Mouse (Mus musculus) embryonic facial prominence, embryonic 11.5 days (tissue): ENCODE data around the gene Ppp2r1a. TPM values are rescaled to one million over a fixed set of nuclear protein-coding genes. Genes with fewer than 3 reads are reported as not detected.

ENCODE experiments used
- ATAC-seq: fragments of 200-750 bp; cut with Nextera tagmentation; replicated peaks from 2 replicates; pipeline ENCODE4 v1.8.0; 2017; ENCODE audit warnings: low read depth; ENCODE audit not compliant: insufficient number of reproducible peaks, low FRiP score, low TSS enrichment
- DNase-seq: peaks from one replicate; pipeline ENCODE4 v3.0.0-alpha.2; 2015; ENCODE audit warnings: low spot score
- H3K27ac ChIP-seq: fragments of 300-500 bp; sonication (generic); replicated peaks from 2 replicates; pipeline ENCODE4 v1.5.1; 2014; ENCODE audit warnings: mild to moderate bottlenecking, low read depth, low read length, control low read depth
- H3K27me3 ChIP-seq: fragments of 300-500 bp; sonication (generic); 2 replicates; pipeline ENCODE4 v1.6.1; 2014; ENCODE audit warnings: mild to moderate bottlenecking, low read length, moderate library complexity, mixed read lengths; ENCODE audit not compliant: control insufficient read depth, insufficient read depth
- H3K36me3 ChIP-seq: fragments of 300-500 bp; sonication (generic); replicated peaks from 2 replicates; pipeline ENCODE4 v1.6.1; 2014; ENCODE audit warnings: low read depth, mild to moderate bottlenecking, low read length, moderate library complexity, mixed read lengths; ENCODE audit not compliant: control insufficient read depth, insufficient read depth
- H3K4me1 ChIP-seq: fragments of 300-500 bp; sonication (generic); 2 replicates; pipeline ENCODE4 v1.6.1; 2014; ENCODE audit warnings: low read length, mixed read lengths; ENCODE audit not compliant: control insufficient read depth, insufficient read depth
- H3K4me2 ChIP-seq: fragments of 300-500 bp; sonication (generic); 2 replicates; pipeline ENCODE4 v1.6.1; 2014; ENCODE audit warnings: low read depth, mild to moderate bottlenecking, control low read depth, low read length, moderate library complexity
- H3K4me3 ChIP-seq: fragments of 300-500 bp; sonication (generic); 2 replicates; pipeline ENCODE4 v1.5.1; 2014; ENCODE audit warnings: low read depth, low read length, control low read depth
- H3K9ac ChIP-seq: fragments of 300-500 bp; sonication (generic); replicated peaks from 2 replicates; pipeline ENCODE4 v1.6.1; 2014; ENCODE audit warnings: mild to moderate bottlenecking, control low read depth, low read length
- H3K9me3 ChIP-seq: fragments of 300-500 bp; sonication (generic); replicated peaks from 2 replicates; pipeline ENCODE4 v1.6.1; 2016; ENCODE audit warnings: mild to moderate bottlenecking, low read length, inconsistent platforms, mixed read lengths; ENCODE audit not compliant: control insufficient read depth
- WGBS: fragments of 180-500 bp; shearing (Covaris S2); extraction: QIAGEN DNeasy Blood & Tissue Kit; methylation state at CpG from one replicate; pipeline ENCODE4 v1.1.7; 2014; 5-methylcytosine and 5-hydroxymethylcytosine counted together
- polyA plus RNA-seq: library from polyadenylated mRNA; unstranded; fragments of >200 nt; fragmentation: Nextera tagmentation; extraction: Ambion mirVana; gene quantifications from 2 replicates; pipeline ENCODE4 v1.2.1, GENCODE M21; 2014

Gene Ppp2r1a
- 441 and 476 TPM in 2 replicates for polyA plus RNA-seq

- H3K4me1 ChIP-seq, result no peaks in the 10 kb centered on the region
- under 1% methylated on average over 69 of the region's 69 CpGs for WGBS
- peak within 1 kb of the TSS; percentile 45 for H3K9ac ChIP-seq
- ATAC-seq (peak; percentile 99), DNase-seq (peak; percentile 99)
- no peaks in the 10 kb centered on the region for H3K9me3 ChIP-seq
- peak within 1 kb of the TSS; percentile 89 for H3K27ac ChIP-seq
- H3K36me3 ChIP-seq, result no peaks in the 10 kb centered on the region
- no peaks in the 10 kb centered on the region for H3K27me3 ChIP-seq
- peak within 1 kb of the TSS; percentile 65 for H3K4me2 ChIP-seq
- peak within 1 kb of the TSS; percentile 37 for H3K4me3 ChIP-seq
Measured at GRCm38 (mm10) chr17:20944985-20945891, at the start of gene Ppp2r1a. Gene Ppp2r1a (plus strand): TSS chr17:20945311.

GRCm38 (mm10) chr17:20904991-20905390 is 40.1 kb upstream of the Ppp2r1a start, which contains the start of gene Vmn1r231:
Gene Vmn1r231 (minus strand): TSS chr17:20905091.
- Histone ChIP-seq H3K4me2 (no peak within 1 kb of the TSS), H3K4me3 (no peak within 1 kb of the TSS), H3K9ac (no peak within 1 kb of the TSS), H3K9me3 (no peaks in the 10 kb centered on the region), H3K4me1 (no peaks in the 10 kb centered on the region), H3K27me3 (no peaks in the 10 kb centered on the region), H3K27ac (no peak within 1 kb of the TSS), H3K36me3 (no peaks in the 10 kb centered on the region)
- 61% methylated on average over 2 of the region's 2 CpGs for WGBS
- DNase-seq (no peak), ATAC-seq (no peak)

GRCm38 (mm10) chr17:20919614-20920013 is 25.5 kb upstream of the Ppp2r1a start, which contains the start of gene Vmn1r232:
Gene Vmn1r232 (minus strand): TSS chr17:20919714.
- no peak for ATAC-seq
- no peak within 1 kb of the TSS for H3K27ac ChIP-seq
- H3K27me3 ChIP-seq, result no peaks in the 10 kb centered on the region
- 66% methylated on average over 1 of the region's 1 CpGs for WGBS
- no peak within 1 kb of the TSS for H3K9ac ChIP-seq
- no peaks in the 10 kb centered on the region for H3K36me3 ChIP-seq
- H3K4me2 ChIP-seq, result no peak within 1 kb of the TSS
- H3K4me1 ChIP-seq, result no peaks in the 10 kb centered on the region
- no peak within 1 kb of the TSS for H3K4me3 ChIP-seq
- no peak for DNase-seq
- H3K9me3 ChIP-seq, result no peaks in the 10 kb centered on the region

GRCm38 (mm10) chr17:20944226-20944625 is 885 bp upstream of the Ppp2r1a start:
- ATAC-seq, result no peak
- WGBS, result 52% methylated on average over 3 of the region's 3 CpGs
- H3K36me3 ChIP-seq, result no peaks in the 10 kb centered on the region

GRCm38 (mm10) chr17:20946026-20946565 is 985 bp downstream of the Ppp2r1a start:
- H3K4me3 ChIP-seq, result peak overlapping the region; percentile 37
- H3K4me1 ChIP-seq, result no peaks in the 10 kb centered on the region
- H3K36me3 ChIP-seq, result no peaks in the 10 kb centered on the region
- no peaks in the 10 kb centered on the region for H3K27me3 ChIP-seq
- peak overlapping the region; percentile 65 for H3K4me2 ChIP-seq
- DNase-seq (no peak), ATAC-seq (no peak)
- no peaks in the 10 kb centered on the region for H3K9me3 ChIP-seq
- peak overlapping the region; percentile 89 for H3K27ac ChIP-seq
- WGBS, result 2% methylated on average over 13 of the region's 13 CpGs
- H3K9ac ChIP-seq, result peak overlapping the region; percentile 45

More at GRCm38 (mm10) chr17:20944226-20944625, 885 bp upstream of the Ppp2r1a start:
- no peak overlapping the region for H3K27ac ChIP-seq
- no peaks in the 10 kb centered on the region for H3K9me3 ChIP-seq
- H3K4me2 ChIP-seq, result peak overlapping the region; percentile 10
- H3K9ac ChIP-seq, result peak overlapping the region; percentile 25
- no peaks in the 10 kb centered on the region for H3K27me3 ChIP-seq
- peak overlapping the region; percentile 28 for H3K4me3 ChIP-seq
- H3K4me1 ChIP-seq, result no peaks in the 10 kb centered on the region
- DNase-seq, result no peak

GRCm38 (mm10) chr17:20946636-20947035 is 1.5 kb downstream of the Ppp2r1a start:
- Histone ChIP-seq H3K27me3 (no peaks in the 10 kb centered on the region), H3K4me1 (no peaks in the 10 kb centered on the region), H3K27ac (no peak overlapping the region), H3K9me3 (no peaks in the 10 kb centered on the region), H3K36me3 (no peaks in the 10 kb centered on the region), H3K4me2 (peak overlapping the region; percentile 65), H3K9ac (peak overlapping the region; percentile 45), H3K4me3 (peak overlapping the region; percentile 37)
- DNase-seq, result no peak
- no peak for ATAC-seq

GRCm38 (mm10) chr17:20960386-20960785 is 15.3 kb downstream of the Ppp2r1a start:
- ATAC-seq (no peak), DNase-seq (no peak)
- H3K27ac ChIP-seq, result no peak overlapping the region
- H3K4me1 ChIP-seq, result no peaks in the 10 kb centered on the region
- H3K4me2 ChIP-seq, result no peak overlapping the region
- peaks cover 50% of the 10 kb centered on the region for H3K36me3 ChIP-seq
- H3K27me3 ChIP-seq, result no peaks in the 10 kb centered on the region
- no peak overlapping the region for H3K9ac ChIP-seq
- WGBS, result 96% methylated on average over 5 of the region's 5 CpGs
- no peak overlapping the region for H3K4me3 ChIP-seq
- no peaks in the 10 kb centered on the region for H3K9me3 ChIP-seq

- Histone ChIP-seq H3K9ac (no peak overlapping the region), H3K4me3 (no peak overlapping the region), H3K4me1 (no peaks in the 10 kb centered on the region), H3K36me3 (peaks cover 20% of the 10 kb centered on the region), H3K9me3 (no peaks in the 10 kb centered on the region), H3K27ac (no peak overlapping the region), H3K4me2 (no peak overlapping the region), H3K27me3 (no peaks in the 10 kb centered on the region)
- DNase-seq (no peak), ATAC-seq (no peak)
- WGBS, result 84% methylated on average over 4 of the region's 4 CpGs
Measured at GRCm38 (mm10) chr17:20965421-20965820, 20.3 kb downstream of the Ppp2r1a start.
